Mouse (Mus musculus) embryonic facial prominence, embryonic 10.5 days (tissue): ENCODE data around the gene LTO1. TPM values are rescaled to one million over a fixed set of nuclear protein-coding genes. Genes with fewer than 3 reads are reported as not detected.
"Not testable (repeated sequence)": the region's sequence is repeated elsewhere in the genome, so short reads cannot be mapped to it uniquely, and the experiment has no call there.

Experiments
- DNase-seq: peaks from one replicate; pipeline ENCODE4 v3.0.0-alpha.2; 2017; ENCODE audit warnings: low spot score
- H3K27ac ChIP-seq: fragments of 300-500 bp; sonication (generic); replicated peaks from 2 replicates; pipeline ENCODE4 v1.5.1; 2016; ENCODE audit warnings: mild to moderate bottlenecking
- H3K27me3 ChIP-seq: fragments of 300-500 bp; sonication (generic); replicated peaks from 2 replicates; pipeline ENCODE4 v1.6.1; 2016; ENCODE audit warnings: low read depth, mild to moderate bottlenecking; ENCODE audit not compliant: poor library complexity, severe bottlenecking
- H3K36me3 ChIP-seq: fragments of 300-500 bp; sonication (generic); replicated peaks from 2 replicates; pipeline ENCODE4 v1.6.1; 2016; ENCODE audit warnings: mild to moderate bottlenecking, moderate library complexity
- H3K4me1 ChIP-seq: fragments of 300-500 bp; sonication (generic); 2 replicates; pipeline ENCODE4 v1.6.1; 2016
- H3K4me3 ChIP-seq: fragments of 300-500 bp; sonication (generic); 2 replicates; pipeline ENCODE4 v1.5.1; 2016; ENCODE audit warnings: mild to moderate bottlenecking, moderate library complexity
- H3K9me3 ChIP-seq: fragments of 300-500 bp; sonication (generic); 2 replicates; pipeline ENCODE4 v1.6.1; 2016; ENCODE audit warnings: mild to moderate bottlenecking
- WGBS: fragments of 180-500 bp; shearing (Covaris S2); methylation state at CpG from one replicate; pipeline ENCODE4 v1.1.7; 2016; 5-methylcytosine and 5-hydroxymethylcytosine counted together
- polyA plus RNA-seq: library from polyadenylated mRNA; unstranded; fragments of >200 nt; fragmentation: Nextera tagmentation; extraction: Ambion mirVana; gene quantifications from 2 replicates; pipeline ENCODE4 v1.2.1, GENCODE M21; 2016

The LTO1 gene
- polyA plus RNA-seq, 1 experiment from 2014 or later, result 25.4 TPM

- H3K4me1 ChIP-seq, result peaks cover 45% of the 10 kb centered on the region
- H3K36me3 ChIP-seq, result no peaks in the 10 kb centered on the region
- DNase-seq, result peak; percentile 55
- 5% methylated on average over 5 of the region's 5 CpGs for WGBS
- H3K9me3 ChIP-seq, result no peaks in the 10 kb centered on the region
- H3K4me3 ChIP-seq, result no peak overlapping the region; the same call in 1 of the 2 replicates
- H3K27ac ChIP-seq, result no peak overlapping the region
- H3K27me3 ChIP-seq, result peaks cover 89% of the 10 kb centered on the region
Observed at GRCm38 (mm10) chr7:144894191-144894590, 20.7 kb upstream of the LTO1 start.

- Histone ChIP-seq H3K27me3 (peaks cover 89% of the 10 kb centered on the region), H3K36me3 (no peaks in the 10 kb centered on the region), H3K4me3 (peak overlapping the region; percentile 62), H3K9me3 (no peaks in the 10 kb centered on the region), H3K4me1 (peaks cover 44% of the 10 kb centered on the region), H3K27ac (no peak overlapping the region; the same call in 1 of the 2 replicates)
- 2% methylated on average over 4 of the region's 4 CpGs for WGBS
- no peak for DNase-seq
Observed at GRCm38 (mm10) chr7:144894706-144895105, 20.2 kb upstream of the LTO1 start.

GRCm38 (mm10) chr7:144895305-144896111 is 19.4 kb upstream of the LTO1 start:
- H3K9me3 ChIP-seq, result no peaks in the 10 kb centered on the region
- H3K36me3 ChIP-seq, result no peaks in the 10 kb centered on the region
- H3K27me3 ChIP-seq, result peaks cover 89% of the 10 kb centered on the region
- H3K4me3 ChIP-seq, result peak overlapping the region; percentile 62
- peaks cover 44% of the 10 kb centered on the region for H3K4me1 ChIP-seq
- DNase-seq, result peak; percentile 84
- WGBS, result under 1% methylated on average over 37 of the region's 37 CpGs
- H3K27ac ChIP-seq, result peak overlapping the region; percentile 74

GRCm38 (mm10) chr7:144896294-144897218 is 18.3 kb upstream of the LTO1 start, which contains the start of gene Fgf15:
Gene Fgf15 (plus strand): TSS chr7:144896531.
- H3K27me3 ChIP-seq, result peaks cover 89% of the 10 kb centered on the region
- H3K4me1 ChIP-seq, result peaks cover 44% of the 10 kb centered on the region
- no peaks in the 10 kb centered on the region for H3K36me3 ChIP-seq
- WGBS, result under 1% methylated on average over 65 of the region's 65 CpGs
- H3K9me3 ChIP-seq, result no peaks in the 10 kb centered on the region
- H3K4me3 ChIP-seq, result peak within 1 kb of the TSS; percentile 62
- peak; percentile 61 for DNase-seq
- peak within 1 kb of the TSS; percentile 74 for H3K27ac ChIP-seq

- peaks cover 80% of the 10 kb centered on the region for H3K27me3 ChIP-seq
- no peaks in the 10 kb centered on the region for H3K9me3 ChIP-seq
- H3K4me1 ChIP-seq, result peaks cover 44% of the 10 kb centered on the region
- H3K27ac ChIP-seq, result no peak overlapping the region
- H3K4me3 ChIP-seq, result peak overlapping the region; percentile 62
- no peaks in the 10 kb centered on the region for H3K36me3 ChIP-seq
- DNase-seq, result no peak
- 19% methylated on average over 6 of the region's 6 CpGs for WGBS
Observed at GRCm38 (mm10) chr7:144898506-144898905, 16.4 kb upstream of the LTO1 start.

- not testable (repeated sequence) for H3K27ac ChIP-seq, H3K36me3 ChIP-seq, H3K4me3 ChIP-seq, DNase-seq, H3K9me3 ChIP-seq
- 90% methylated on average over 3 of the region's 3 CpGs for WGBS
- Histone ChIP-seq H3K4me1 (peaks cover 12% of the 10 kb centered on the region), H3K27me3 (peaks cover 32% of the 10 kb centered on the region)
Observed at GRCm38 (mm10) chr7:144905514-144905913, 9.4 kb upstream of the LTO1 start.

- H3K36me3 ChIP-seq, result no peaks in the 10 kb centered on the region
- H3K27me3 ChIP-seq, result peaks cover 20% of the 10 kb centered on the region
- H3K4me1 ChIP-seq, result peaks cover 12% of the 10 kb centered on the region
- peak overlapping the region; percentile 30; the same call in 1 of the 2 replicates for H3K27ac ChIP-seq
- H3K4me3 ChIP-seq, result peak overlapping the region; percentile 45
- no peaks in the 10 kb centered on the region for H3K9me3 ChIP-seq
- 10% methylated on average over 28 of the region's 28 CpGs for WGBS
- DNase-seq, result peak; percentile 84
Observed at GRCm38 (mm10) chr7:144906708-144907397, 8.0 kb upstream of the LTO1 start.

GRCm38 (mm10) chr7:144907793-144908192 is 7.1 kb upstream of the LTO1 start:
- peak; percentile 35 for DNase-seq
- H3K36me3 ChIP-seq, result no peaks in the 10 kb centered on the region
- no peak overlapping the region for H3K4me3 ChIP-seq
- no peak overlapping the region for H3K27ac ChIP-seq
- peaks cover 12% of the 10 kb centered on the region for H3K4me1 ChIP-seq
- 14% methylated on average over 8 of the region's 8 CpGs for WGBS
- peaks cover 20% of the 10 kb centered on the region for H3K27me3 ChIP-seq
- H3K9me3 ChIP-seq, result no peaks in the 10 kb centered on the region

GRCm38 (mm10) chr7:144908705-144909104 is 6.2 kb upstream of the LTO1 start:
- H3K4me1 ChIP-seq, result peaks cover 12% of the 10 kb centered on the region
- H3K9me3 ChIP-seq, result no peaks in the 10 kb centered on the region
- DNase-seq, result no peak
- H3K27me3 ChIP-seq, result peaks cover 20% of the 10 kb centered on the region
- 30% methylated on average over 7 of the region's 7 CpGs for WGBS
- no peak overlapping the region for H3K4me3 ChIP-seq
- H3K27ac ChIP-seq, result no peak overlapping the region
- H3K36me3 ChIP-seq, result no peaks in the 10 kb centered on the region

- H3K9me3 ChIP-seq, result no peaks in the 10 kb centered on the region
- no peak overlapping the region for H3K4me3 ChIP-seq
- peaks cover 15% of the 10 kb centered on the region for H3K27me3 ChIP-seq
- peaks cover 21% of the 10 kb centered on the region for H3K4me1 ChIP-seq
- 77% methylated on average over 1 of the region's 1 CpGs for WGBS
- H3K27ac ChIP-seq, result no peak overlapping the region
- no peak for DNase-seq
- H3K36me3 ChIP-seq, result no peaks in the 10 kb centered on the region
Observed at GRCm38 (mm10) chr7:144911121-144911520, 3.8 kb upstream of the LTO1 start.

- Histone ChIP-seq H3K36me3 (peaks cover 7% of the 10 kb centered on the region), H3K27me3 (peaks cover 11% of the 10 kb centered on the region), H3K9me3 (no peaks in the 10 kb centered on the region), H3K27ac (no peak overlapping the region), H3K4me1 (peaks cover 20% of the 10 kb centered on the region), H3K4me3 (no peak overlapping the region)
- no peak for DNase-seq
- WGBS, result 80% methylated on average over 4 of the region's 4 CpGs
Observed at GRCm38 (mm10) chr7:144912897-144913296, 2.0 kb upstream of the LTO1 start.
